Mouse (Mus musculus): ENCODE data around the gene Kif28.

GRCm38 (mm10) chr1:179753006-179753405, 7.9 kb upstream of the Kif28 start:
- TF ChIP-seq CTCF (IDR thresholded peaks at IDR 0.05; ENCODE audit: insufficient read depth, low read length) (no peak), POLR2A (IDR thresholded peaks at IDR 0.05; ENCODE audit: borderline replicate concordance, extremely low read depth, low read depth, low read length) (no peak)
